Mouse (Mus musculus): ENCODE measurements around the gene Sync.

DNA sequence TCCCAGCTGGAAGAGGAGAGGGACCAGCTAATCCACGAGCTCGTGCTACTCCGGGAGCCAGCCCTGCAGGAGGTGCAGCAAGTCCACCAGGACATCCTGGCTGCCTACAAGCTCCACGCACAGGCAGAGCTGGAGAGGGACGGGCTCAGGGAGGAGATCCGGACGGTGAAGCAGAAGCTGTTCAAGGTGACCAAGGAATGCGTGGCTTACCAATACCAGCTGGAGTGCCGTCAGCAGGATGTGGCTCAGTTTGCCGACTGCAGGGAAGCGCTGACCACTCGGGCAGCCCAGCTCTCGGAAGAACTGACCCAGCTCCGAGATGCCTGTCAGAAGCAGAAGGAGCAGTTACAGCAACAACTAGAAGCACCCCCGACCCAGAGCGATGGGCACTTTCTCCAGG, 6.3 kb downstream of the Sync start:
- TF ChIP-seq CTCF (IDR thresholded peaks at IDR 0.05; ENCODE audit: low read depth, low read length) (no peak), POLR2A (IDR thresholded peaks at IDR 0.05; ENCODE audit: borderline replicate concordance, low read depth, low read length) (no peak)
